Mouse (Mus musculus): Measurements from ENCODE around the gene Gpld1. TPM values are rescaled to one million over a fixed set of nuclear protein-coding genes. Genes with fewer than 3 reads are reported as not detected.
A peak's percentile ranks its signal among the peaks of the same experiment; 100 is the strongest.

The Gpld1 gene
- polyA plus RNA-seq, 1 experiment from 2014 or later, result 4.0 TPM

GRCm38 (mm10) chr13:24915831-24916230, 27.1 kb upstream of the Gpld1 start:
- Histone ChIP-seq H3K4me3 (replicated peaks; ENCODE audit: low read length) (no peak overlapping the region), H3K27ac (ENCODE audit: low read length) (no peak overlapping the region), H3K9ac (ENCODE audit: low read length) (no peak overlapping the region), H3K4me2 (ENCODE audit: low read depth, low read length) (no peak overlapping the region), H3K27me3 (ENCODE audit: control insufficient read depth, insufficient read depth, low read length) (no peaks in the 10 kb centered on the region), H3K36me3 (ENCODE audit: control insufficient read depth, insufficient read depth, low read length) (peaks cover 4% of the 10 kb centered on the region; the same call in 1 of the 2 replicates), H3K4me1 (ENCODE audit: control insufficient read depth, insufficient read depth, low read length) (no peaks in the 10 kb centered on the region), H3K9me3 (replicated peaks; ENCODE audit: control insufficient read depth, low read length) (no peaks in the 10 kb centered on the region)
- no peak for ATAC-seq (ENCODE audit: insufficient read depth, low FRiP score)
- 69% methylated on average over 13 of the region's 13 CpGs for WGBS

GRCm38 (mm10) chr13:24920333-24920977, 22.5 kb upstream of the Gpld1 start:
- 28% methylated on average over 5 of the region's 5 CpGs for WGBS
- Histone ChIP-seq H3K9me3 (replicated peaks; ENCODE audit: control insufficient read depth, low read length) (no peaks in the 10 kb centered on the region), H3K9ac (ENCODE audit: low read length) (no peak overlapping the region), H3K4me2 (ENCODE audit: low read depth, low read length) (no peak overlapping the region), H3K27ac (ENCODE audit: low read length) (no peak overlapping the region), H3K27me3 (ENCODE audit: control insufficient read depth, insufficient read depth, low read length) (no peaks in the 10 kb centered on the region), H3K4me1 (ENCODE audit: control insufficient read depth, insufficient read depth, low read length) (no peaks in the 10 kb centered on the region), H3K4me3 (replicated peaks; ENCODE audit: low read length) (no peak overlapping the region), H3K36me3 (ENCODE audit: control insufficient read depth, insufficient read depth, low read length) (peaks cover 4% of the 10 kb centered on the region; the same call in 1 of the 2 replicates)
- ATAC-seq (ENCODE audit: insufficient read depth, low FRiP score), result peak; percentile 71; the same call in 1 of the 2 replicates

- no peak overlapping the region for H3K4me2 ChIP-seq (ENCODE audit: low read depth, low read length)
- peaks cover 4% of the 10 kb centered on the region; the same call in 1 of the 2 replicates for H3K36me3 ChIP-seq (ENCODE audit: control insufficient read depth, insufficient read depth, low read length)
- H3K27ac ChIP-seq (ENCODE audit: low read length), result no peak overlapping the region
- no peaks in the 10 kb centered on the region for H3K27me3 ChIP-seq (ENCODE audit: control insufficient read depth, insufficient read depth, low read length)
- no peak overlapping the region for H3K9ac ChIP-seq (ENCODE audit: low read length)
- no peaks in the 10 kb centered on the region for H3K9me3 ChIP-seq (replicated peaks; ENCODE audit: control insufficient read depth, low read length)
- no peak overlapping the region for H3K4me3 ChIP-seq (replicated peaks; ENCODE audit: low read length)
- H3K4me1 ChIP-seq (ENCODE audit: control insufficient read depth, insufficient read depth, low read length), result no peaks in the 10 kb centered on the region
- 60% methylated on average over 6 of the region's 6 CpGs for WGBS
- ATAC-seq (ENCODE audit: insufficient read depth, low FRiP score), result no peak
Measured at GRCm38 (mm10) chr13:24921281-24921680, 21.7 kb upstream of the Gpld1 start.

GRCm38 (mm10) chr13:24923991-24924390, 19.0 kb upstream of the Gpld1 start:
- ATAC-seq (ENCODE audit: insufficient read depth, low FRiP score), result no peak
- 83% methylated on average over 5 of the region's 5 CpGs for WGBS
- no peak overlapping the region for H3K4me2 ChIP-seq (ENCODE audit: low read depth, low read length)
- H3K4me1 ChIP-seq (ENCODE audit: control insufficient read depth, insufficient read depth, low read length), result no peaks in the 10 kb centered on the region
- no peaks in the 10 kb centered on the region for H3K27me3 ChIP-seq (ENCODE audit: control insufficient read depth, insufficient read depth, low read length)
- H3K9ac ChIP-seq (ENCODE audit: low read length), result no peak overlapping the region
- H3K36me3 ChIP-seq (ENCODE audit: control insufficient read depth, insufficient read depth, low read length), result no peaks in the 10 kb centered on the region
- H3K9me3 ChIP-seq (replicated peaks; ENCODE audit: control insufficient read depth, low read length), result no peaks in the 10 kb centered on the region
- no peak overlapping the region for H3K4me3 ChIP-seq (replicated peaks; ENCODE audit: low read length)
- no peak overlapping the region for H3K27ac ChIP-seq (ENCODE audit: low read length)

- H3K4me2 ChIP-seq (ENCODE audit: low read depth, low read length), result no peak overlapping the region
- peaks cover 5% of the 10 kb centered on the region; the same call in 1 of the 2 replicates for H3K9me3 ChIP-seq (replicated peaks; ENCODE audit: control insufficient read depth, low read length)
- no peak overlapping the region for H3K9ac ChIP-seq (ENCODE audit: low read length)
- no peak for ATAC-seq (ENCODE audit: insufficient read depth, low FRiP score)
- H3K27ac ChIP-seq (ENCODE audit: low read length), result no peak overlapping the region
- no peaks in the 10 kb centered on the region for H3K4me1 ChIP-seq (ENCODE audit: control insufficient read depth, insufficient read depth, low read length)
- no peaks in the 10 kb centered on the region for H3K27me3 ChIP-seq (ENCODE audit: control insufficient read depth, insufficient read depth, low read length)
- no peak overlapping the region for H3K4me3 ChIP-seq (replicated peaks; ENCODE audit: low read length)
- H3K36me3 ChIP-seq (ENCODE audit: control insufficient read depth, insufficient read depth, low read length), result 0 out of 2 replicates have a peak, but pooled peaks cover 2% of the 10 kb centered on the region
Measured at GRCm38 (mm10) chr13:24930591-24930990, 12.4 kb upstream of the Gpld1 start.

GRCm38 (mm10) chr13:24933199-24933598, 9.8 kb upstream of the Gpld1 start:
- Histone ChIP-seq H3K9ac (ENCODE audit: low read length) (no peak overlapping the region), H3K27me3 (ENCODE audit: control insufficient read depth, insufficient read depth, low read length) (no peaks in the 10 kb centered on the region), H3K9me3 (replicated peaks; ENCODE audit: control insufficient read depth, low read length) (peaks cover 5% of the 10 kb centered on the region; the same call in 1 of the 2 replicates), H3K4me3 (replicated peaks; ENCODE audit: low read length) (no peak overlapping the region), H3K36me3 (ENCODE audit: control insufficient read depth, insufficient read depth, low read length) (0 out of 2 replicates have a peak, but pooled peaks cover 2% of the 10 kb centered on the region), H3K4me2 (ENCODE audit: low read depth, low read length) (no peak overlapping the region), H3K27ac (ENCODE audit: low read length) (no peak overlapping the region), H3K4me1 (ENCODE audit: control insufficient read depth, insufficient read depth, low read length) (peaks cover 13% of the 10 kb centered on the region)
- no peak for ATAC-seq (ENCODE audit: insufficient read depth, low FRiP score)
- WGBS, result 93% methylated on average over 7 of the region's 7 CpGs

GRCm38 (mm10) chr13:24936772-24937107, 6.2 kb upstream of the Gpld1 start:
- Histone ChIP-seq H3K9me3 (replicated peaks; ENCODE audit: control insufficient read depth, low read length) (peaks cover 5% of the 10 kb centered on the region; the same call in 1 of the 2 replicates), H3K4me2 (ENCODE audit: low read depth, low read length) (peak overlapping the region; percentile 56), H3K27ac (ENCODE audit: low read length) (peak overlapping the region; percentile 90), H3K36me3 (ENCODE audit: control insufficient read depth, insufficient read depth, low read length) (0 out of 2 replicates have a peak, but pooled peaks cover 2% of the 10 kb centered on the region), H3K27me3 (ENCODE audit: control insufficient read depth, insufficient read depth, low read length) (no peaks in the 10 kb centered on the region), H3K9ac (ENCODE audit: low read length) (peak overlapping the region; percentile 95), H3K4me3 (replicated peaks; ENCODE audit: low read length) (peak overlapping the region; percentile 68), H3K4me1 (ENCODE audit: control insufficient read depth, insufficient read depth, low read length) (peaks cover 15% of the 10 kb centered on the region)
- WGBS, result 29% methylated on average over 5 of the region's 5 CpGs
- peak; percentile 17; the same call in 1 of the 2 replicates for ATAC-seq (ENCODE audit: insufficient read depth, low FRiP score)

- Histone ChIP-seq H3K9ac (ENCODE audit: low read length) (peak within 1 kb of the TSS; percentile 95), H3K27ac (ENCODE audit: low read length) (peak within 1 kb of the TSS; percentile 90), H3K27me3 (ENCODE audit: control insufficient read depth, insufficient read depth, low read length) (no peaks in the 10 kb centered on the region), H3K9me3 (replicated peaks; ENCODE audit: control insufficient read depth, low read length) (peaks cover 5% of the 10 kb centered on the region; the same call in 1 of the 2 replicates), H3K4me2 (ENCODE audit: low read depth, low read length) (peak within 1 kb of the TSS; percentile 56), H3K4me3 (replicated peaks; ENCODE audit: low read length) (peak within 1 kb of the TSS; percentile 68), H3K36me3 (ENCODE audit: control insufficient read depth, insufficient read depth, low read length) (0 out of 2 replicates have a peak, but pooled peaks cover 2% of the 10 kb centered on the region), H3K4me1 (ENCODE audit: control insufficient read depth, insufficient read depth, low read length) (peaks cover 15% of the 10 kb centered on the region)
- peak; percentile 82 for ATAC-seq (ENCODE audit: insufficient read depth, low FRiP score)
- WGBS, result under 1% methylated on average over 75 of the region's 75 CpGs
Measured at GRCm38 (mm10) chr13:24937108-24937838, 5.7 kb upstream of the Gpld1 start, which contains the start of gene Aldh5a1. Aldh5a1 (minus strand) TSS chr13:24937661.

GRCm38 (mm10) chr13:24937839-24938166, 5.1 kb upstream of the Gpld1 start:
- Histone ChIP-seq H3K4me1 (ENCODE audit: control insufficient read depth, insufficient read depth, low read length) (peaks cover 15% of the 10 kb centered on the region), H3K27me3 (ENCODE audit: control insufficient read depth, insufficient read depth, low read length) (no peaks in the 10 kb centered on the region), H3K9ac (ENCODE audit: low read length) (peak overlapping the region; percentile 95), H3K4me2 (ENCODE audit: low read depth, low read length) (peak overlapping the region; percentile 56), H3K36me3 (ENCODE audit: control insufficient read depth, insufficient read depth, low read length) (0 out of 2 replicates have a peak, but pooled peaks cover 2% of the 10 kb centered on the region), H3K4me3 (replicated peaks; ENCODE audit: low read length) (peak overlapping the region; percentile 68), H3K9me3 (replicated peaks; ENCODE audit: control insufficient read depth, low read length) (peaks cover 5% of the 10 kb centered on the region; the same call in 1 of the 2 replicates), H3K27ac (ENCODE audit: low read length) (peak overlapping the region; percentile 90)
- peak; percentile 23; the same call in 1 of the 2 replicates for ATAC-seq (ENCODE audit: insufficient read depth, low FRiP score)
- WGBS, result 15% methylated on average over 12 of the region's 12 CpGs

Measured in stomach, embryonic 16.5 days (tissue).